Mouse (Mus musculus) ZHBTc4 (cell line): ENCODE results near the gene Frmpd4.

ENCODE experiments used
- DNase-seq: peaks from one replicate; pipeline ENCODE4 v3.0.0-alpha.2; 2011; ENCODE audit warnings: low read depth, low spot score

Gene Frmpd4

GRCm38 (mm10) chrX:167597639-167598217 is 979.3 kb downstream of the Frmpd4 start:
- no peak for DNase-seq

GRCm38 (mm10) chrX:167552827-167553226 is 1024.2 kb downstream of the Frmpd4 start:
- no peak for DNase-seq

GRCm38 (mm10) chrX:167523151-167523550 is 1053.9 kb downstream of the Frmpd4 start:
- DNase-seq, result no peak

- DNase-seq, result no peak
Measured at GRCm38 (mm10) chrX:167522528-167522927, 1054.5 kb downstream of the Frmpd4 start.

- no peak for DNase-seq
Measured at GRCm38 (mm10) chrX:167518440-167518839, 1058.6 kb downstream of the Frmpd4 start.

- peak; percentile 65 for DNase-seq
Measured at GRCm38 (mm10) chrX:167497780-167498179, 1079.3 kb downstream of the Frmpd4 start.

- no peak for DNase-seq
Measured at GRCm38 (mm10) chrX:167492265-167492664, 1084.8 kb downstream of the Frmpd4 start.

GRCm38 (mm10) chrX:167491589-167492207 is 1085.3 kb downstream of the Frmpd4 start:
- DNase-seq, result no peak

- no peak for DNase-seq
Measured at GRCm38 (mm10) chrX:167483409-167484177, 1093.4 kb downstream of the Frmpd4 start.

- no peak for DNase-seq
Measured at GRCm38 (mm10) chrX:167477636-167478035, 1099.4 kb downstream of the Frmpd4 start.

- no peak for DNase-seq
Measured at GRCm38 (mm10) chrX:167434883-167435282, 1142.1 kb downstream of the Frmpd4 start.

- no peak for DNase-seq
Measured at GRCm38 (mm10) chrX:167433950-167434349, 1143.1 kb downstream of the Frmpd4 start.
